Mouse (Mus musculus): ENCODE measurements around the gene Fndc3b.

Gene Fndc3b

GRCm38 (mm10) chr3:27621176-27621575 is 89.9 kb downstream of the Fndc3b start:
- no peak for DNase-seq (ENCODE audit: low spot score)

- no peak for DNase-seq (ENCODE audit: low spot score)
Observed at GRCm38 (mm10) chr3:27617733-27618132, 93.4 kb downstream of the Fndc3b start.

GRCm38 (mm10) chr3:27617237-27617499 is 93.9 kb downstream of the Fndc3b start:
- DNase-seq (ENCODE audit: low spot score), result no peak

- no peak for DNase-seq (ENCODE audit: low spot score)
Observed at GRCm38 (mm10) chr3:27616421-27617236, 94.5 kb downstream of the Fndc3b start.

- DNase-seq (ENCODE audit: low spot score), result no peak
Observed at GRCm38 (mm10) chr3:27615479-27615878, 95.6 kb downstream of the Fndc3b start.

GRCm38 (mm10) chr3:27613828-27614227 is 97.3 kb downstream of the Fndc3b start:
- DNase-seq (ENCODE audit: low spot score), result no peak

GRCm38 (mm10) chr3:27613011-27613410 is 98.1 kb downstream of the Fndc3b start:
- no peak for DNase-seq (ENCODE audit: low spot score)

- DNase-seq (ENCODE audit: low spot score), result no peak
Observed at GRCm38 (mm10) chr3:27611986-27612385, 99.1 kb downstream of the Fndc3b start.

GRCm38 (mm10) chr3:27610547-27610946 is 100.6 kb downstream of the Fndc3b start:
- no peak for DNase-seq (ENCODE audit: low spot score)

- DNase-seq (ENCODE audit: low spot score), result no peak
Observed at GRCm38 (mm10) chr3:27610089-27610488, 101.0 kb downstream of the Fndc3b start.

- no peak for DNase-seq (ENCODE audit: low spot score)
Observed at GRCm38 (mm10) chr3:27607796-27608151, 103.3 kb downstream of the Fndc3b start.

- DNase-seq (ENCODE audit: low spot score), result no peak
Observed at GRCm38 (mm10) chr3:27607081-27607795, 103.9 kb downstream of the Fndc3b start.

- DNase-seq (ENCODE audit: low spot score), result no peak
Observed at GRCm38 (mm10) chr3:27606626-27607025, 104.5 kb downstream of the Fndc3b start.

GRCm38 (mm10) chr3:27605613-27606012 is 105.5 kb downstream of the Fndc3b start:
- no peak for DNase-seq (ENCODE audit: low spot score)

- no peak for DNase-seq (ENCODE audit: low spot score)
Observed at GRCm38 (mm10) chr3:27605081-27605480, 106.0 kb downstream of the Fndc3b start.

GRCm38 (mm10) chr3:27604629-27605028 is 106.5 kb downstream of the Fndc3b start:
- DNase-seq (ENCODE audit: low spot score), result no peak

GRCm38 (mm10) chr3:27603905-27604620 is 107.0 kb downstream of the Fndc3b start:
- DNase-seq (ENCODE audit: low spot score), result no peak

- no peak for DNase-seq (ENCODE audit: low spot score)
Observed at GRCm38 (mm10) chr3:27600645-27601044, 110.5 kb downstream of the Fndc3b start.

GRCm38 (mm10) chr3:27600197-27600596 is 110.9 kb downstream of the Fndc3b start:
- DNase-seq (ENCODE audit: low spot score), result no peak

GRCm38 (mm10) chr3:27598437-27599382 is 112.4 kb downstream of the Fndc3b start:
- DNase-seq (ENCODE audit: low spot score), result no peak

GRCm38 (mm10) chr3:27593485-27594138 is 117.5 kb downstream of the Fndc3b start:
- no peak for DNase-seq (ENCODE audit: low spot score)
